Mouse (Mus musculus) ovary, postnatal 36 days (tissue): Measurements from ENCODE around the gene Prrxl1.

Experiments used
- DNase-seq: peaks from one replicate; pipeline ENCODE4 v3.0.0; 2022; ENCODE audit warnings: low spot score, mixed read lengths

Prrxl1 gene

DNA sequence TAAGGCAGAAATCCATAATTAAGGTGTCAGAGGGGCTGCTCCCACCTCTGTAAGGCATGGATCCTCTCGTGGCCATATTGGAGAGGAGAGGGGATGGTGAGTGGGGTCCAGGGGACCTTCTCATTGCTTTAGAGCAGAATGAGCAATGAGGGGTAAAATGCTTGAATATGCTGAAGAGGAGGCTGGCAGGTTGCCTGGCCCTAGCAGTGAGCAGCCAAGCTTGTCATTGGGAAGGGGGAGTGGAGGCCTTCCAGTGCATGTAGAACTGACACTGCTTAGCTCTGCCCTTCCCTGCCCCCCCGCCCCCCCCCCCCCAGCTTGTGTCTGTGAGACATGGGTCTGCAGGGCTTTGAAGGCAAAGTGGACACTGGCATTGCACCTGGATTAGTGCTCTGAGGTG is 28.1 kb downstream of the Prrxl1 start:
- DNase-seq: no peak

DNA sequence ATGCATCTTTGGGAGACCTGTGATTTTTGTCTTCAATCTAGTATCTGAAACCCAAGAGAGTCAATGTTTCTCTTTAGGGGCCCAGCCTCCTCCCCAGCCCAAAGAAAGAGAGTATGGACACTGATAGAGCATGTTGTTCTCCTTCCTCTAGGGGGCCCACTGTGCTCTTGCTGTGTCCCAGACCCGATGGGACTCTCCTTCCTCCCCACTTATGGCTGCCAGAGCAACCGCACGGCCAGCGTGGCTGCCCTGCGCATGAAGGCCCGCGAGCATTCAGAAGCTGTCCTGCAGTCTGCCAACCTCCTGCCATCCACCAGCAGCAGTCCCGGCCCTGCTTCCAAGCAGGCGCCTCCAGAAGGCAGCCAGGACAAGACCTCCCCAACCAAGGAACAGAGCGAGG is 29.4 kb downstream of the Prrxl1 start:
- DNase-seq: no peak

DNA sequence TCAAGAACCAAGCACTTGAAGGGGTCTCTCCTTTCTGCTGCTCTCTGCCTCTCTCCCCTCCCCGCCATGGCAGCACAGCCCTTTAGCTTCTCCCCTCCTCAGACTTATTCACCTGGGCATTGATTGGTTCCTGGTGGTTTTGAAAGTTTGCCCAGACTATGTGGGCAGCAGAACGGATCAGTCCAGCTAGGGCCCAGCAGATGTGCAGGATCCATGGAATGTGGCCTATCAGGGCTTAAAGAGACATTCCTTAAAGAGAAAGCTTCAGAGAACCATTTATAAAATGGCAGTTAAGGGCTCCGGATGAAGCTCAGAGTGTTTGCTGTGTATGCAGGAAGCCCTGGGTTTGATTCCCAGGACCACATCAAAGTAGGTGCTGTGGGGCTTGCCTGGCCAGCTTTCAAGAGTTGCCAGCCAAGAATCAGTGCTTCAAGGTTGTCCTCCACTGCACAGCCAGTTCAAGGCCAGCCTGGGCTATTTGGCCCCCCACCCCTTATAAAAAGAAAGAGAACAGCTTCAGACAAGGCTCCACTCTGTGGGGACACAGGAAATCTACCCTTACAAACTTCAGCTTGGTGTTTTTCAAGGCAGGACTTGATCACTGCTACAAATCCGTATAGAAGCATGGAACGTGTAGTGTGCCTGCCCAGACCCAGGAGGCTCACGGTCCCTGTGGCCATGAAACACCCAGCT is 33.8 kb downstream of the Prrxl1 start:
- peak; percentile 31 for DNase-seq

DNA sequence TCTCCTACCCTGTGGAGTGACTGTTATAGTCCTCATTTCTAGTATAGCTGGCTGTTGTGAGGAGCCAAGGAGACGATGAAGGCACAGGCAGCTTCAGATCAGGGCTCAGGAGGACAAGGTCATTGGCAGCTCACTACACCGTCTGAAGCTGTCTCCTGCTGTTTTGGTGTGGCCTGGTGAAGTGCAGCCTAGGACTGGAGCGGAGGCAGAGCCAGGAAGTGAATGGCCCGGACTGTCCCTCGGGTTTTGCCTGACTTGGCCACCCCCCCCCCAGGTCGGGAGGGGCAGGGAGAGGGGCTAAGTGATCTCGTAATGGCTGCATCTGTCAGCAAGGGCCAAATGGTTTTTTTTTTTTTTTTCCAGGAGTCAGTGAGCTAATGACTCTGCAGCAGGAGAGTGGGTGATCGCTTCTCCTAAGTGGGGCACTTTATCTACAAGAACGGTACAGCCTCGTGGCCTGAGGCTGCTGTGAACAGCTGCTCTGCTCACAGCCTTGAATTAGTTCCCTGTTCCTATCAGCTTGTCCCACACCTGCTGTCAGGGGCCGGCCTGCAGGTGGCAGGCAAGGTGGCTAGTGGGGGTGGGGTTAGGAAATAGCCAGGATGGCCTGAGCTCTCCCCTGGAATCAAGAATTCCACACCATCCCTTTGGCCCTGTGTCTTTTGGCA is 34.9 kb downstream of the Prrxl1 start:
- peak; percentile 10 for DNase-seq

DNA sequence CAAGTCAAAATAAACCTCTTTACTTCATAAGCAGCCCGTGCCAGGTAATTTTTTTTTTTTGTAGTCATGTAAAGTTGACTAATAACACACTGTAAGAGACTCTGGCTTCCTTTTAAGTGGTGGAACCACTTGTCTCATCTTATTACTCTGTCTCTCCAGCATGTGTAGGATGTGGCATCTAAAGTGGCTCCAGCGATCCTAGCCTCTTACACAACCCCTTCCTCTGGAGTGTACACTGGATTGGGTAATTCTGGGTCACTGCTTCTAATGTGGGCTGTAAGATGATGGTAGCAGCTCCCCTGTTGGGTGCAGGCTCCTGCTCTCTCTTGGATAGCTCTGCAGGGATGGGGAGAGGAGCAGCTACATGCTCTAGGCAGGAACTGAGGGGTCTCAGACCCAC is 39.3 kb downstream of the Prrxl1 start:
- DNase-seq: no peak

DNA sequence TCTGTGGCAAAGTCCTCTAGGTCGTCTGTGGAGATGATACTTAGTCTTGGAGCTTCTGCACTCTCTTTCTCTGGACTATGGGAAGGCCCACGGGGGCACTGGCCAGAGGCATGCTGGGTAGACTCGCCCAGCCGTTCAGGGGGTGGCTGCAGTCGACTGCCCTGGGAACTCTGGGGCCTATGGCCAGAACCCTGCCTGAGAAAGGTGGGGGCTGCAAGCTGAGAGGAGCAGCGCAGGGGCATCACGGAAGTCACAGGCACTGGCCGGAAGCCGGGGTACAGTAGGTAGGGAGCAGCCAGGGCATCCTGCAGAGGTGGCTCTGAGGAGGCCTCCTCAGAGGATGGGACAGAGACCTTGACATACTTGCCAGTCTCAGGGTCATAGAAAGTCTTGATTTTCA is 60.6 kb downstream of the Prrxl1 start:
- no peak for DNase-seq

DNA sequence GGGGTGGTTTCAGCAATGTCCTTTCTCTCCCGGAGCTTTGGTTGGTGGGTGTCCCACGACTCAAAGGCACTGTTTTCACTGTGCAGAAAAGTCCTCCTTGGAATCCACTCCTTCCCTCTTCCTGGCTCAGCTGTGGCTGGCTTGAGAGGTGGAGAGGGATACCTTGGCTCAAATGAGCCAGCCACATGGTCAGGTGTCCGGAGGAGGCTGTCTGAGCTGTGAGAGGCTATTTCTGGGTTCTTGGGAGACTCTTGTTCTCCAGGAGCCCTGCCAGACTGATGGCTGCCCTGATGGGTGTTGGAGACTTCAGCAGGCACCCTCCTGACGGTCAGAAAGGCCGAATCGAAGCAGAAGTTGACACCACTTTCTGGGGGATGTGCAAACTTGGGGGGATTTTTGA is 63.9 kb downstream of the Prrxl1 start:
- no peak for DNase-seq

DNA sequence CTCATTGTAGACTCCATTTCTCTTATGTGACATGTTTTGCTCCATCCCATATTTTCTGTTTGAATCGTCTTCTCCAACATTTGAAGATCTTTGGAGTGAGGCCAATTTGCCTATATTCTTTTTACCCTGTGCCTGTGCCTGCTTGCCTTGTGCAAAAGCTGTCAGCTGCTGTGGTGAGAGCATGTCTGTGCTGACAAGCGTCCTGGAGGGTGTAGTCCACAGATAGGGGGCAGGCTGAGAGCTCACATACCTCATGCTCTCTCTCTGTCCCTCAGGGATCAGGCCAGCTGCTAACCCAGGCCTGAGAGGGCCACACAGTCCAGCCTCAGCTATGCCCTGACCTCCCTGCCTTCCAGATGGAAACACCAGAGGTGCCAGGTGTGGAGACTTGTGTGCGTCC is 74.0 kb downstream of the Prrxl1 start:
- no peak for DNase-seq

DNA sequence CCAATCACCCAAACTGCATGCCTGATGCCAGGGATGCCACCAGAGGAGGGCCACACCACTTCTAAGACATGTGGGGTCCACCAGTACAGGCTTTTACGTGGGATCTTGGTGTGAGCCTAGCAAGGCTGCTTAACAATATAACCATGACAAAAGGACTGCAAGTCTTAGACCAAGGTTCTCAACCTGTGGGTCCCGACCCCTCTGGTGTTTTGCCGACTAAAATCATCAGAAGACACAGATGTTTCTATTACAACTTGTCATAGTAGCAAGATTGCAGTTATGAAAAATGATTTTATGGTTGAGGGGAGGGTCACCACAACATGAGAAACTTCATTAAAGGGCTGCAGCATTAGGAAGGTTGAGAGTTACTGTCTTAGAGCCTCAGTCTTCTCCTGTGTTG is 79.4 kb downstream of the Prrxl1 start:
- DNase-seq: no peak

DNA sequence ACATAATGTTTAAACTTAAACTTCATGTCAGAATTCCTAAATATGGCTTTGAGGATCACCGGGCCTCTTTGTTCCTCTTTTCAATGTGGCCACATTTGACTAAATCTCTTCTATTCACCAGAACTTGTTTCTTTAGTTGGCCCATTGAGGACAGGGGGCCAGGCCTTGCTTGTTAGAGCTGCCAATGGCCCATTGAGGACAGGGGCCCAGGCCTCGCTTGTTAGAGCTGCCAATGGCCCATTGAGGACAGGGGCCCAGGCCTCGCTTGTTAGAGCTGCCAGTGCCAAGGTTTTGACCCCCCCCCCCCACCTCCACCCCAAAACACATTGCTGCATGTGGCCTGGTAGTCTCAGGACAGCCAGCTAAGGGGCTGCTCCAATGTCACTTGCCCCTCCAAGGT is 82.4 kb downstream of the Prrxl1 start:
- DNase-seq: no peak

DNA sequence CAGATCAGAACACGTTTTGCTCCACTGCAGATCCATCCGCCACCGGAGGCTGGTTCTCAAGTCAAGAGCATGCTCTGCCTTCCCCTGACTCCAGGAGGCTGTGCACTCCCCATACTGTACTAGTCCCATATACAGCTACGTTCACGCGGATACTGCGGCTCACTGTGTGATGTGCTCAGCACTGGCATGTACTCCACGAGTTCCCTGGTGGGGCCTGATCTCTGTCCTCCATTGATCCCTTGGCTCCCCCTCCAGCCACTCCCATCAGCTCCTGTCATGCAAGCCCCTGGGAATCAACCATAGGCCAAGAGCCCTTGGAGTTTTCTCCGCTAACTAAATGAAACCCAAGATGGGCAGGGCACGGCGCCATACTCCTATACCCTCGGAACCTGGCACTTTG is 83.3 kb downstream of the Prrxl1 start:
- no peak for DNase-seq

DNA sequence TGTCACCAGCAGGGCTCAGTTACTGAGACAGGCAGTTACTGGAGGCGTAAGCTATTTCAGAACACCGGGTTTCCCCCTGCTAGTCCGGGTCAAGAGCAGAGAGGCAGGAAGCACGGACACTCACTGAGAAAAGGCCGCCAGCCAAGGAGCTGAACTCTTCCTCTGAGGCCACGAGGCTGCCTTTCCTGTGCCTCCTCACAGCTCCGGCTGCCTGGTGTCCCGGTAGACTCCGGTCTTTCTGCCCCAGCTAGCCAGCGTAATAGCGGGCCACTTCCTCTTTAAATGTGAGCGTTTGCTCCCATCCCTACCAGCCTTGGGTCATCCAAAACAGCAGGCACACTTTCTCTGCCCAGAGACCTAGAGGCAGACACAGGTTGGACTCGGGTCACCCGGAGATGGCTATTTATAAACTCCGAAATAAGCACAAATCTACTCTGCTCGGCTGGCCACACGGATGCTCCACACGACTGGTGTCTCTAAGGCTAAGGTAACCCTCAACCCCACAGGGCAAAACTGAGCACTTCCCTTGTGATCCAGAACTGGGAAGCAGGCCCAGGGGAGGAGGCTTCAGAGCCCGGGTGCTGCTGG is 84.1 kb downstream of the Prrxl1 start:
- no peak for DNase-seq

DNA sequence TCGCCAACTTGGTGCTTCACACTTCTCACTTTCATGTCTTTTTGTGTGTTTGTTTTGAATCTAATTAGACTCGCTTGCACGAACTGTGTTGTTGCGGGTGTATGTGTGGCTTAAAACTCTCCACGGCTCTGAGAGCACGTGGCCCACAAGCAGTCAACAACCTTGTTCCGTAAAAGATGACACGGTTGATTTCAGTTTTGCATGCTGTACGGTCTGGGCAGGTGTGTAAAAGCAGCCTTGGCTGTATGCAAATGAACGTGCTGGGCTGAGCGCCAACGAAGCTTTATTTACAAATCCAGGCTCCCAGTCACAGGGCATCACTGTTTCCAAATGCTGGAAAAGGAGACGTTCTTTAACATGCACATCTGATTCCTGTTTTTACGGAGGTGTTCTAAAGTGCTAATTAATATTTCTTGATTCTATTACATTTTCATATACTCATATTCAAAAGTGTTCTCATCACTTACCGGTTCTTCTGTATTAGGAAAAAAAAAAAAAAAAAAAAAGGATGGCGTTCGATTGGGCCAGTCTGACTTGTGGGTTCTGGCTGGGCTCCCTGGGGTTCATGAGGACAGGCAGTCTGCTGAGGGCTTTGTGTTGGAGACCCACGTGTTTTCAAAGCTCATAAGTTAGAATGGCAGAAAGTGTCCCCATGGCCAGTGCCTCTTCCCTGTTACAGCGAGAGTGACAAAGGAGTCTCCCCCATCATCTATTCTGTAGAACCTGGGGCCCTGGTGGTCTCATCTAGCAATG is 85.0 kb downstream of the Prrxl1 start:
- DNase-seq: no peak

DNA sequence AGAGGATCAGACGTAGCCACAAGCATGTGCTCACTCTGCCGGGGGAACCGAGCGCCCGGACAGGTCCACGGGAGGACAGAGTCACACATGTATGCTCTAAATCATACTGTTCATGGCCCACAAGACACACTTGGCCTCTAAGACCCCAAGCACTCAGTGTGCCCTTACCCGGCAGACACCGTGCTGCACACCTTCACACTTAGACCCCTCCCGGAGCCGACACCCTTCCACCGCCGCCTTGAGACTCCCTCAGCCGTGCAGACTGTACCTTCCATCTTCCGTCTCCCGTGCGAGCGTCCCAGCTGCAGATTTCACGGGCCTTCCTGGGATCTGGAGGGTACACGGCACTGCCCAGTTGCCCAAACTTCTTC is 85.5 kb downstream of the Prrxl1 start:
- no peak for DNase-seq

DNA sequence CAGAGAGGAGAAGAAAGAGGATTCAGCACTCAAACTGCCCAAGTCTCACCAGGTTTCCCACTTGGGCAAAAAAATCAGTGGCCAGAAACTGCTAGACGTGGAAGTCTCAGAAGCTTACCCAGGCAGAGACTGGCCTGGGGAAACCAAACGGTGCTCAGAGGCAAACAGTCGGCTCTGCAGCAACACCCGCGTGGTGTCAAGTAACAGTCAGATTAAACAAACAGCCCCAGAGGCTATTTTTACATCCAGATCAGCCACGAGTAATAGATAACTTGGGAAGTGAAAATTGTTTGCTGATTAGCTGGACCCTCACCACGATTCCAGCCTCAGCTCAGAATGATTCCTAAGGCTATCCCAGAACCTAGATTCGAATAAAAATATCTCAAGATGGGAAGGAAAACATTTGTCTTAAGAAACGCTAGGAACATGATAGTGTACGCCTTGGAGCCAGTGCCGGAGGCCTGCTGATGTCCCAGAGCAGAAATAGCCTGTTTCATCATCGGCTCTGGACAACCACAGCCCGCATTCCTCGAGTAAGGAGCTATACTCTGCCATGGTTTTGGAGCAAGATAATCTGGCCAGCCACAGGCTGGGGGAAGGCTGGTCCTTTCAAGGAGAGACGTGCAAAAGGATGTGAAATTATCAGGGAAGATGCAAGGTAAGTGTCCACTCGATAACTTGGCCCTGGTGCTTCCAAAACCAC is 86.1 kb downstream of the Prrxl1 start, which contains the start of gene 3425401B19Rik:
Gene 3425401B19Rik (minus strand): TSS at position 170 of the 703 bp plus-strand sequence.
- DNase-seq: no peak

DNA sequence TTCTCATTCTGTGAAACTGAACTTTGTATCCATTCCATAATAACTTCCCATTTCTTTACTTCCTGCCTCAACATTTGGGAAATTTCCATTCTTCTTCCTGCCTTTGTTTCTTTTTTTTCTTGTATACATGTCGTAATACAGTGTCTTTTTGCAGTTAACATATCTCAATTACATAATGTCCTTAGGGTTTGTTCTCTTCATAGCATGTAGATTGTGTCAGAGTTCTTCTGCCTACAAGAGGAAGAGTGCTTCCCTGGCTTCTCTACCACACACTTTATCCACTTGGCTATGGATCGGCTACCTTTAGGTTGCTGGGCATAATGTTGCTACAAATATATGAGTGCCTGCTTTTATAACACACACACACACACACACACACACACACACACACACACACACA is 96.7 kb downstream of the Prrxl1 start:
- DNase-seq: no peak

DNA sequence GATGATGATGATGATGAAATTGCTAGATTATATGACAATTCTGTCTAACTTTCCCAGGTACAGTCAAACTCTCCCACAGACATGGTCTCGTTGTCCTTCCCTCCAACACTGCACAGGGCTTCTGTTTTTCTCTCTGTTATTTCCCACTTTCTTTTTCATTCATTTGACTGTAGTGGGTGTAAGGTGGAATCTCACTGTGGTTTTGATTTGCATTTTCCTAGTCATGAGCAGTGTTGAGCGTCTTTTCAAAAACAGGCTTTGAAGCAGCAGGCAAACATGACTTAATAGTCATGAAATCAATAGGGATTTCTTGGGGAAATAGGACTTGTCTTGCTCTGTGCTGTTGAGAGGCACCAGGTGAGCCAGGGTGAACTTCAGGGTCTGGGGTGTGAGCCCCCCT is 97.1 kb downstream of the Prrxl1 start:
- no peak for DNase-seq

DNA sequence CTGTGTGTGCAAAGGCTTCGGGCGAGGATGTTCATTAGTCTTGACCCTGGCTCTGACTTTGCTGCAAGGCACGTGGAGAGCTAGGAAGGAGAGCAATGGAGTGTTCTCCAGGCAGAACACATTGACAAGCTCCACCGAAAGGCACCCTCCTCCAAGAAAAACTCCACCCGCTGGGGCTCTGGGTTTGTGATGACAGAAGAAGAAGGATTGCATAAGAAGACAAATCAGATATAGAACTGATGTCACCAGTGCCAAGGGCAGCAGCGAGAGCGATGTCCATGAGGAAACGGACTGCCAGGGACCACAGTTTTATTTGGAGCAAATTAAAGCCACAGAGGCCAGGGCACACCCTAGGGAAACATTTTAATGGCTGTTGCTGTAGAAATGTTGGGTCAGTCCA is 98.6 kb downstream of the Prrxl1 start:
- no peak for DNase-seq

DNA sequence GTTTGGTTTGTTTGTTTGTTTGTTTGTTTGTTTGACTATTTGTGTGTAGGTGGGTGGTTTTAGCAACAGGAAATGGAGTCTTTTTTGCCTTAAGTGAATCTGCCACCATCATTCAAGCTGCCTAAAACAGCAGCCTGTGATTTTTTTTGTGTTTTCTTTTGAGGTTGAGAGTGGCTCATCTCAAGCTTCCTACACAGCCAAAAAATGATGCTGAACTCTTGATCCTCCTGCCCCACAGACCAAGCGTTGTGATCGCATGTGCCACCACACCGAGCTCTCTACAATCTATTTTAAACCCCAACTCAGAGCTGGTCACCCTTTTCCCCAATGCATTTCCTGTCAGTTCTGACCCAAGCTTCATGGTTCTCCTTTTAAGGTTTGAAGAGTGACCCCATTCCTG is 99.3 kb downstream of the Prrxl1 start:
- no peak for DNase-seq
